Mouse (Mus musculus): ENCODE data around the gene Cabp1. TPM values are rescaled to one million over a fixed set of nuclear protein-coding genes. Genes with fewer than 3 reads are reported as not detected.

Cabp1 gene
- total RNA-seq, 2 experiments from 2014 or later = not detected

DNA sequence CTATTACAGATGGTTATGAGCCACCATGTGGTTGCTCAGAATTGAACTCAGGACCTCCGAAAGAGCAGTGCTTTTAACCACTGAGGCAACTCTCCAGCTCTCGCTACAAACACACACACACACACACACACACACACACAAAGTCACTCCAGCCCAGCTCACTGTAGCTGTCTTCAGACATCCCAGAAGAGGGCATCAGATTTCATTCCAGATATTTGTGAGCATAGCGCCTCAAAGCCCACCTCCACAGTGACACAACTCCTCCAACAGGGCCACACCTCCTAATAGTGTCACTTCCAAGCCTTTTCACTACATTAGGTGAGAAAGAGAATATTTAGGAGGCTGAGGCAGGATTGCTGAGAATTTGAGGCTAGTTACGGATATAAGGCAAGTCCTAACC lies 55.1 kb downstream of the Cabp1 start:
- no peak for ATAC-seq (replicated peaks; ENCODE audit: low FRiP score, low TSS enrichment, poor library complexity, severe bottlenecking)

DNA sequence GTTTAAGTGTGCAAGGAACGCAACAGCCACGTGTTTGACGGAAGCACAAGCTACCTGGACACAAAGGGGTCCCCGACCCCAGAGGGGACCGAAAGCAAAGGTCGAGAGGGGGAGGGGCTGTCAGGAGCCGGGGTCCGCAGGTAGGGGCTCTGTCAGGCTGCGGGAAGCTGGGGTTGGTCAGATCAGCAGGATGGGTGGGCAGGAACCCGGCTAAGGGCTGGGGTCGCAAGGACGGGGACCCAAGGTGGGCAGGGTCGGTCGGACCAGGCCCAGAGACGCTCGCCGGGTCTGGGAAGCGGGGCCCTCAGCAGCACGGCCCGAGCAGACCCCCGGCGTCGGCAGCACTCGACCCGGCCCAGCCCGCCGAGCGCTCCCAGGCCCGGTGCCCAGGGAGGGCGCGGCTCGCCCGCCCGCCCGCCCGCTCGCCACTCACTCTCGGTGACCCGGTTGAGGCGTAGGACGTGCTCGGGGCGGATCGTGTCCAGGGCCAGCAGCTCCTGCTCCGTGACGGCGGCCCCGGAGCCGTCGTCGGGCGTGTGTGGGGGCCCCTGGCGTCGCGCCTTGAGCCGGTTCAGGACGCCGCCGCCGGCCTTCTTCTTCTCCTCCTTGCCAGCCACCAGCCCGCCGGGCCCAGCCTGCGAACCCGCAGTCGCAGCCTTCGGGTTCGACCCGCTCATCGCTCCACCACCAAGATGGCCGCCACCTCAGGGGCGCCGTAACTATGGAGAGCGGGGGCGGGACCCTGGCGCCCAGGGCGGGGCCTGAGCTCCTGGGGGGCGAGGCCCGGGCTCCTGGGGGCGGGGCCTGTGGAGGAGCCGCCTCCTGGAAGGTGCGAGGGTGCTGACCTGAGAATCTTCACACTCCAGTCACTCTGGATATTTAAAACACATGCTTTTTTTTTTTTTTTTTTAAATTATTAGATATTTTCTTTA lies 59.7 kb downstream of the Cabp1 start, which contains the start of gene Unc119b:
Gene Unc119b, minus strand, starts transcription at position 742 of the 932 bp plus-strand sequence.
- ATAC-seq (replicated peaks; ENCODE audit: low FRiP score, low TSS enrichment, poor library complexity, severe bottlenecking) = peak; percentile 96

DNA sequence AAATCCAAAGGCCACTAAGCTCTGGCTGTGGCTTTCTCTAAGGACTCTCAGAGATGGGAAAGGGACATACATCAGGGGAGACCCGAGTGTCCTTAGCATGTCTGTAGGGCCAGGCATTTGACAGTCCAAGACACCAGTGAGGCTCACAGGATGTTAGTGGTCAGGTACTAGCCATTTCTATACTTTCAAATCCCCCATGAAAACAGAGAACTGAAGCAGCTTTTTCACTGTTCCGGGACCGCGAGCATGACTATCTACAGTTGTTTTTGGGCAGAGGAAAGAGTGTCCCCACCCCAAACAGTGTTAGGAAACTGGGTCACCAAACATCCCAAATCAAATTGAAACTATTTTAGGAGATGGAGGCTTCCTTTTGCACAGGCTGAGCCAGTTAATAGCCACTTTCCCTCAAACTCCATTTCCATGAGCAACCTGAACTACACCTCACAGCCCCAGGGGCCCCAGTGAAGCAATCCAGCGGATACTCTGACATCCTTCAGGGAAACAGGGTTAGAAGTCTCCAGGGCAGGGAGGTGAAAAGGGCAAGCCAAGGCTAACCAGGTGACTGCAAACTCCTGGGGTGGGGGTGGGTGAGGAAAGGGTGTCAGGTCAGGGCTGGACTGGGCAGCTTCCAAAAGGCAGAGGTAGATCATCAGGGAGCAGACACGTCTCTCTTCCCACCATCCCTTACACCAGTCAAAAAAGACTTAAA lies 60.7 kb downstream of the Cabp1 start:
- no peak for ATAC-seq (replicated peaks; ENCODE audit: low FRiP score, low TSS enrichment, poor library complexity, severe bottlenecking)

DNA sequence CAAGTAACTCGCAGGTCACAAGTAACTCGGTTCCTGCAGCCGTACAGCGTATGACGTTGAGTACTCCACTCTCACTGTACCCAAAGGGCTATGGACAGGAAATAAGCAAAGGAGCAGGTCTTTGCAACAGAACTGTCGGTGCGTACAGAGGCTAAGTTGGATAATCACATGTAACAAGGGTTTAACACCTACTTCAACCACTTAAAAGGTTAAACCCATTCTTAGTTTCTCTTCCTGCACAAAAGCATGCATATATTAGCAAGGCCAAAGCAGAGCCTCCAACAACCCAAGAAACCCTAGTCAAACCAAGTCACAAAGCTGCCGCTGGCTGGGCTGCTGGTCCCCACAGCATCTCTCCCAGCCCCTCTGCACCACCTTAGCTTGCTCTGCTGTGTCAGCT lies 61.7 kb downstream of the Cabp1 start:
- ATAC-seq (replicated peaks; ENCODE audit: low FRiP score, low TSS enrichment, poor library complexity, severe bottlenecking) = no peak

DNA sequence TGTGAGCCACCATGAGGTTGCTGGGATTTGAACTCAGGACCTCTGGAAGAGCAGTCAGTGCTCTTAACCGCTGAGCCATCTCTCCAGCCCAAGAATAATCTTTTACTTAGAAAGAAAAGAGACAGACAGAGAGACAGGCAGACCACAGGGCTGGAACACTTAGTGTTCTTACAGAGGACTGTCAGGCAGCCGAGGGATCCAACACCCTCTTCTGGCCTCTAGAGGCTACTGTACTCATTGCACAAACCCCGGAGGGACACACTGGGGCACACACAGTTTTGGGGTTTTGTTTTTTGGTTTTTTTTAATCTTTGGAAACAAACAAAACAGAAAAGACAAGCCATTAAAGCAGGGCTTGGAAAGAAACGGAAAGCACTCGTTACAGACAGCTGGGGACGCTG lies 64.9 kb downstream of the Cabp1 start:
- no peak for ATAC-seq (replicated peaks; ENCODE audit: low FRiP score, low TSS enrichment, poor library complexity, severe bottlenecking)

DNA sequence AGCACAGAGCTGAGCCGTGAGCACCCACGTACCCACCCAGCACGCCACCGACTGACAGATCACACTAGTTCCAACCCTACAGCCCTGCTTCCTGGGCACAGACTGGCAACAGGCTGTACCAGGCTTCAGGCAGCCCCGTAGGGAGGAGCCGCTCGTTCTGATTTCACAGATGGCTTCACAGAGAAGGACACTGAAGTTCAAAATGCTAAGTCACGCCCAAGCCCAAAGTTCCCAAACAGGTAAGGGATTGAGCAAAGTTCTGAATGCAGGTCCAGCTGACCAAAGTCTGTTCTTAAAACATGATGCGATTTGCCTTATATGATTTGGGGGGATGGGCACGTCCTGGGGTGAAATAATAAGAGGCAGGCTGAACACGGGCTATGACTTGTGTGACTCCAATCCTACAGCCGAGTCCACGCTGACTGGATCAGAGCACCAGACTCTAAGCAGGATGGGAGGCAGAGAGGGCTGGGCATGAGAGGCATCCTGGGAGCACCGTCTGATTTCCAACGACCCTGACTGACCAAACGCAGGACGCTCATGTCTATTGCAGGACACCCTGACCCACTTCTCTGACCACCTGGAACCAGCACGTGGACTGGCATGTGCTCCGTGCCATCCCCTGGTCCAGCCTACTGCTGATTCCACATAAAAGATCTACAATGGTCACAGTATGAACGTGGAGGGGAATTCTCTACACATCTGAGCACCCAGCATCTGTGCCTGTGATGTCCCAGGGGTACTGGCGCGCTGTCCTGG lies 66.6 kb downstream of the Cabp1 start:
- no peak for ATAC-seq (replicated peaks; ENCODE audit: low FRiP score, low TSS enrichment, poor library complexity, severe bottlenecking)

DNA sequence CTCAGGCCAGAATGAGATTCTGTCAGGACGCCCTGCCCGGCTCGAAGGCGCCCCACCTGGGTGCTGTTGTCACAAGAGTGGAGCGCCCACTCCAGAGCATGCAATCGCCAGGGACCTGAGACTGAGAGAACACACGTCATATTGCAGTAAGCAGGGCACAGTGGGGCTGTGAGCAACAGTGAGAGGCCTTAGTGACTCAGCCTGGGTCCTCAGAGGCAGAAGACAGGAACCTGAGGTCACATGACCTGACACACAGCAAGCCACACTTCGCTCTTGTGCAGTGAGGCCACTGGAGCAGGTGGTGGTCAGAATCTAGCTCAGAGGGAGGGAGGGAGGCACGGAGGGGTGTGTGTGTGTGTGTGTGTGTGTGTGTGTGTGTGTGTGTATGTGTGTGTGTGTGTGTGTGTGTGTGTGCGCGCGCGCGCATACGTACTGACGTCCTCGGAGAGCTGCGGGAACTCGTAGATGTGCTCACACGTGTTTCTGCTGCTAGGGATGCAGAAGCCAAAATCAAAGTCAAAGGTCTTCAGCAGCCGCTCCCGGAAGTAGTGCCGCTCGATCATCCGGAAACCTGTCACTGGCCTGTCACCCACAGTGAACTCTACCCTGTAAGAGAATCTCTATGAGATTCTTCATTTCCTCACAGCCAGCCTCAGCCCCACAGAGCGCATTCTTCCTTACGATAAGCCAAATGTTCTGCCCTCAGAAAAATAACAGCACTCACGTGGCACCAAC lies 67.4 kb downstream of the Cabp1 start:
- no peak for ATAC-seq (replicated peaks; ENCODE audit: low FRiP score, low TSS enrichment, poor library complexity, severe bottlenecking)

DNA sequence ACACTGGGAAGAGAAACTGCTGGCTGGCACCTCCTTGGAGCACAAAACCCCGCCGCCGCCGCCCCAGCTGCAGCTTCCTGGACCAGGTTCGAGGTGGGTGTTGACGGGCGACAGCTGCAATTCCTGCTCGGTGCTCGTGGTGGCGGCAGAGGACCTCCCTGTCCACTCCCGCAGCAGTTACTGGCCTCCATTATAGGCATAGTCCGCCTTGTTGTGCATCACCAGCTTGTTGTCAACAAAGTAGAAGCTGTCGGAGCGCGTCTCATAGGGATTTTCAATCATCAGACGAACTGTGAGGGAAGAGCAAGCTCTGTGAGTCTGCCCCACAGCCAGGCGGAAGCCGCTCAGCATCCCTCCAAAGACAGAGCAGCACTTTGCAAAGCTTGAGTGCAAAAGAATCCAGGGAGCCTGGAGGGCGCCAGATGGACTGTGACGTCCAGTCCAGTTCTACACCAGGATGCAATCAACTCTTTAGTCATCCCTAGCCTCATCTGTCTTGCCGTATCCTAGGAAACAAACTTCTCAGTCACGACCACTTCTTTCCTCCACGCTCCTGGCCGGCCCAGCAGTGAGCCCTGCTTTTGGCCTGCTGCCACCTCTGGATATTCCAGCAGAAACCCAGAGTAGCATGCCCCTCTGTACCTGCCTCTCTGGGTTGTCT lies 68.8 kb downstream of the Cabp1 start:
- peak; percentile 95 for ATAC-seq (replicated peaks; ENCODE audit: low FRiP score, low TSS enrichment, poor library complexity, severe bottlenecking)

DNA sequence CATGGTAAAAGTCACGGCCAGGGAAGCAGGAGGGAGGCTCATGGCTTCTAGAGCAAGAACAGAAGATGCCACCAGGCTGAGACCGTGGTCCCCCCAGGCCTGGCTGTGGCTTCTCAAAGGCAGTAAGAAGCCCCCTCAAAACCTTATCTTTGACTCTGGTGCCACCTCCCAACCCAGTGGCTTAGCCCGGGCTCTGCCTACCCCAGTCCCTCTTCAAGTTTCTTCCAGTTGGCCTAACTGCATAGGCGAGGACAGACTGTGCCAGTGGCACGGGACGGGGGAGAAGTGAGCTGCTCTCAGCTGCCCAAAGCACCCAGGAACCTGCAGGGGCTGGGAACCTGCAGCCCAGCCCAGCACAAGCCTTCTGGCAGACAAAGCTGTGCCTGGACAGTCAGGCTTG lies 69.5 kb downstream of the Cabp1 start:
- no peak for ATAC-seq (replicated peaks; ENCODE audit: low FRiP score, low TSS enrichment, poor library complexity, severe bottlenecking)

DNA sequence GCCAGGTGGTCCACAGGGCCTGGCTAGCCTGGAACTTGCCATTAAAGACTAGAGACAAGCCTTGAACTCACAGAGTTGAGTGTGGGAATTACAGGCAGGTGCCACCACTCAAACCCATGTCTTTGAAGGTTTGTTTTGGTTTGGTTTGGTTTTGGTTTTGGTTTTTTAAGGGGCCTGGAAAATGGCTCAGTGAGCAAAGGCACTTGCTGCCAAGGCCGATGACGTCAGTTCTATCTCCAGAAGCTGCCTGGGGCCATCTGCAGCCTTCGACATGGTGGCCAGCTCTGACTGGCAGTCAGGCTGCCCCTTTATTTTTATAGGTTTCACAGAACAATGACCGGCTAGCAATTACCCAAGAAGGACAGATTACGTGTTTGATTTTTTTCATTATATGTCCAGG lies 73.2 kb downstream of the Cabp1 start:
- ATAC-seq (replicated peaks; ENCODE audit: low FRiP score, low TSS enrichment, poor library complexity, severe bottlenecking) = no peak

DNA sequence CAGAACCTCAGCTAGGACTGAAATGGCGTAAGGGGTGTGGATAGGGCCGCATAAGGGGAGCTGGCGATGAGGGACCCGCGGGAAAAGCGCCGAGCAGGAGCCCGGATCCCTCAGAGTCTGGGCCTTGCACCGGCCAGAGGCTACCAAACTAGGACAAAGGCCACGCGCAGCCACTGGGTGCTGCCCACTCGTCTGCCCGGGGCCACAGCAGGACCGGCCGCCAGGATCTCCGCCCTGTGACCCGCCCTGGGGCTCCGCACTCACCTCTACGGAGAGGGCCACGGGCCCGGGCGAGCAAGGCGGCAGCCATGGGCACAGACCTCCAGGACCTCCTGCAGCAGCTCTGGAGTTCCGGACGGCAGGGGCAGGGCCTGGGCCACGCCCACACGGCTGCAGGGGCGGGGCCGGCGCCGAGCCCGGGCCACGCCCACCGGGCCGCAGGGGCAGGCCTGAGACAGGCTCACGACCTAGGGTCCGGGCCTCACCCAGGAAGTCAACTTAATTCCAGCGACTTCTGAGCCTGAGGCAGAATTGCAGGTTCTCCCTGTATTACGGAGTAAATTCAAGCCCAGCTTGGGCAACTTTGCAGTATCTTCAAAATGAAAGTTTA lies 75.1 kb downstream of the Cabp1 start, which contains the start of gene Acads:
Gene Acads, minus strand, starts transcription at position 386 of the 610 bp plus-strand sequence.
- ATAC-seq (replicated peaks; ENCODE audit: low FRiP score, low TSS enrichment, poor library complexity, severe bottlenecking) = peak; percentile 85

Other genes starting within 250 kb of the Cabp1 start
- not detected in 2 replicates for gene Hnf1a, start 223.3 kb downstream of the Cabp1 start, total RNA-seq (2014; fragmentation: Nextera tagmentation)
- gene Hnf1a, start 223.3 kb downstream of the Cabp1 start, total RNA-seq (2017) = not detected in 2 replicates
- gene Sppl3, start 183.2 kb downstream of the Cabp1 start, total RNA-seq (2014; fragmentation: Nextera tagmentation) = 47.2 and 47.5 TPM in 2 replicates
- 20.0 and 23.0 TPM in 2 replicates for gene Sppl3, start 183.2 kb downstream of the Cabp1 start, total RNA-seq (2017)
- not detected in 2 replicates for gene Gm10401, start 96.1 kb downstream of the Cabp1 start, total RNA-seq (2014; fragmentation: Nextera tagmentation)
- gene Gm10401, start 96.1 kb downstream of the Cabp1 start, total RNA-seq (2017) = 6.0 TPM in 1 of 2 replicates, not detected in the other
- gene Acads, start 75.0 kb downstream of the Cabp1 start, total RNA-seq (2014; fragmentation: Nextera tagmentation) = 39.6 and 50.3 TPM in 2 replicates
- gene Acads, start 75.0 kb downstream of the Cabp1 start, total RNA-seq (2017) = 19.2 and 24.8 TPM in 2 replicates
- 13.8 and 15.5 TPM in 2 replicates for gene Unc119b, start 59.4 kb downstream of the Cabp1 start, total RNA-seq (2014; fragmentation: Nextera tagmentation)
- 7.1 and 12.7 TPM in 2 replicates for gene Unc119b, start 59.4 kb downstream of the Cabp1 start, total RNA-seq (2017)
- 86.1 and 86.4 TPM in 2 replicates for gene Mlec, start 36.2 kb downstream of the Cabp1 start, total RNA-seq (2014; fragmentation: Nextera tagmentation)
- 101 and 113 TPM in 2 replicates for gene Mlec, start 36.2 kb downstream of the Cabp1 start, total RNA-seq (2017)
- gene Pop5, start 41.5 kb upstream of the Cabp1 start, total RNA-seq (2014; fragmentation: Nextera tagmentation) = 130 and 136 TPM in 2 replicates
- 69.1 and 154 TPM in 2 replicates for gene Pop5, start 41.5 kb upstream of the Cabp1 start, total RNA-seq (2017)
- 47.4 and 71.5 TPM in 2 replicates for gene Rnf10, start 78.5 kb upstream of the Cabp1 start, total RNA-seq (2014; fragmentation: Nextera tagmentation)
- gene Rnf10, start 78.5 kb upstream of the Cabp1 start, total RNA-seq (2017) = 35.9 and 36.9 TPM in 2 replicates
- gene Coq5, start 85.3 kb upstream of the Cabp1 start, total RNA-seq (2014; fragmentation: Nextera tagmentation) = 23.0 and 35.5 TPM in 2 replicates
- gene Coq5, start 85.3 kb upstream of the Cabp1 start, total RNA-seq (2017) = 71.1 and 78.6 TPM in 2 replicates
- 550 and 746 TPM in 2 replicates for gene Dynll1, start 106.6 kb upstream of the Cabp1 start, total RNA-seq (2014; fragmentation: Nextera tagmentation)
- gene Dynll1, start 106.6 kb upstream of the Cabp1 start, total RNA-seq (2017) = 379 and 555 TPM in 2 replicates
- gene Srsf9, start 132.8 kb upstream of the Cabp1 start, total RNA-seq (2014; fragmentation: Nextera tagmentation) = 74.7 and 96.0 TPM in 2 replicates
- 61.6 and 108 TPM in 2 replicates for gene Srsf9, start 132.8 kb upstream of the Cabp1 start, total RNA-seq (2017)
- 31.0 and 41.1 TPM in 2 replicates for gene Gatc, start 146.8 kb upstream of the Cabp1 start, total RNA-seq (2014; fragmentation: Nextera tagmentation)
- 13.6 and 18.6 TPM in 2 replicates for gene Gatc, start 146.8 kb upstream of the Cabp1 start, total RNA-seq (2017)
- gene Triap1, start 146.8 kb upstream of the Cabp1 start, total RNA-seq (2014; fragmentation: Nextera tagmentation) = 36.8 and 45.8 TPM in 2 replicates
- gene Triap1, start 146.8 kb upstream of the Cabp1 start, total RNA-seq (2017) = 16.8 and 19.8 TPM in 2 replicates
- 744 and 848 TPM in 2 replicates for gene Cox6a1, start 154.6 kb upstream of the Cabp1 start, total RNA-seq (2014; fragmentation: Nextera tagmentation)
- 84.8 and 115 TPM in 2 replicates for gene Cox6a1, start 154.6 kb upstream of the Cabp1 start, total RNA-seq (2017)
- not detected in 2 replicates for gene Msi1, start 235.2 kb upstream of the Cabp1 start, total RNA-seq (2014; fragmentation: Nextera tagmentation)
- gene Msi1, start 235.2 kb upstream of the Cabp1 start, total RNA-seq (2017) = not detected in 2 replicates

All from megakaryocyte-erythroid progenitor cell, adult 5-6 weeks (primary cell).